Mouse (Mus musculus): Measurements from ENCODE around the gene Lrrc74b. TPM values are rescaled to one million over a fixed set of nuclear protein-coding genes. Genes with fewer than 3 reads are reported as not detected.

Lrrc74b gene
- total RNA-seq, 2 experiments from 2014 or later: not detected

DNA sequence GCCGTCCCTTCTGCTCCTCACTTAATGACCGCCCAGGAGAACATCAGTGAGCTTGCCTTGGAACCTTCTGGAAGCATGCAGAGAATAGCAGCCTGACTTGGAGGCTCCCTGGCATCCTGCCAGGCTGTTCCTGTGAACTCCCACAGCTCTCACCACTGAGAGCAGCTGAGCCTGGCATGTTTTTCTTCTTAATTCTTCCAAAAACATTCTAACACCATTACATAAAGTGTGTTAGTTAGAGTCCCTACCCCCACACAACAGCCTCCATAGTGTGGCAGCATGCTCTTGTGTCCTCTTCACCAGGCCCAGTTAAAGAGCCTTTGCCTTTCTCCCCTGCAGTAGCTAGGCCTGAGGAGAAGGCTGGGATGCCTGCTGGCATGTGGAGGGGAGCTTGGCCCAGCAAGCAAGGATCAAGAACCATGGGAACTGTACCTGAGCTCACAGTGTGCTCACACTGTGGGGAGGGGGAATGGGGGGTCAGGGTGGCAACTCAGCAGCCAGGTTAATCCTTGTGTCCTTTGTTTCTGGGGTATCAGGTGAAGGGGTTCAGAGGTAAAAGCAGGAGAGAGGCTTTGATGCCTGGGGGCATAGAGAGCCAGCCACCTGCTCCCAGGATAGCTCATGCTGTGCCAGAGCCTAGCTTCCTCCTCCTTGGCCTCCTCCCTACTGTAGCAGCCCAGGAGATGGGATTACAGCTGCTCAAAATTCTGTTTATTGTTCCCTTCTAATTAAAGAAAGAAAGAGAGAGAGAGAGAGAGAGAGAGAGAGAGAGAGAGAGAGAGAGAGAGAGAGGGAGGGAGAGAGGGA, 64.3 kb downstream of the Lrrc74b start:
- peak; percentile 78 for DNase-seq

Other genes starting within 250 kb of the Lrrc74b start
- 1 to 10 TPM; 3.3 to 3.7 TPM for gene Serpind1, start 229.9 kb downstream of the Lrrc74b start, total RNA-seq (2021)
- 10 to 100 TPM; 15.7 to 16.3 TPM for gene Snap29, start 155.3 kb downstream of the Lrrc74b start, total RNA-seq (2021)
- 10 to 100 TPM; 55.8 to 56.5 TPM for gene Pi4ka, start 154.9 kb downstream of the Lrrc74b start, total RNA-seq (2021)
- gene Crkl, start 109.3 kb downstream of the Lrrc74b start, total RNA-seq (2021): 10 to 100 TPM; 31.6 to 34.4 TPM
- gene Aifm3, start 71.6 kb downstream of the Lrrc74b start, total RNA-seq (2021): under 1 TPM; 0.21 to 0.70 TPM
- gene Lztr1, start 52.6 kb downstream of the Lrrc74b start, total RNA-seq (2021): 10 to 100 TPM; 35.6 to 47.5 TPM
- gene Thap7, start 30.1 kb downstream of the Lrrc74b start, total RNA-seq (2021): 10 to 100 TPM; 17.5 to 20.9 TPM
- gene P2rx6, start 638 bp upstream of the Lrrc74b start, total RNA-seq (2021): under 1 TPM; 0.27 to 0.36 TPM
- gene Slc7a4, start 22.0 kb upstream of the Lrrc74b start, total RNA-seq (2021): 1 to 10 TPM; 3.8 to 4.1 TPM
- 10 to 100 TPM; 30.9 to 35.4 TPM for gene Smpd4, start 58.1 kb upstream of the Lrrc74b start, total RNA-seq (2021)
- gene Ccdc74a, start 85.2 kb upstream of the Lrrc74b start, total RNA-seq (2021): 1 to 10 TPM; 2.0 to 2.1 TPM
- 10 to 100 TPM; 40.4 to 44.4 TPM for gene Med15, start 171.6 kb upstream of the Lrrc74b start, total RNA-seq (2021)
- gene Klhl22, start 198.4 kb upstream of the Lrrc74b start, total RNA-seq (2021): 10 to 100 TPM; 24.6 to 25.1 TPM
- gene Scarf2, start 236.0 kb upstream of the Lrrc74b start, total RNA-seq (2021): 10 to 100 TPM; 16.6 to 17.7 TPM